Mouse (Mus musculus) lung, postnatal 0 days (tissue): ENCODE measurements around the gene Tbc1d13.

ENCODE experiments used
- CTCF ChIP-seq: IDR thresholded peaks from 2 replicates; pipeline ENCODE4 v1.5.1; 2016; ENCODE audit warnings: antibody characterized with exemption, mild to moderate bottlenecking
- EP300 ChIP-seq: IDR thresholded peaks from 2 replicates; pipeline ENCODE4 v1.6.1; 2016; ENCODE audit warnings: antibody characterized with exemption, mild to moderate bottlenecking, control low read depth

DNA sequence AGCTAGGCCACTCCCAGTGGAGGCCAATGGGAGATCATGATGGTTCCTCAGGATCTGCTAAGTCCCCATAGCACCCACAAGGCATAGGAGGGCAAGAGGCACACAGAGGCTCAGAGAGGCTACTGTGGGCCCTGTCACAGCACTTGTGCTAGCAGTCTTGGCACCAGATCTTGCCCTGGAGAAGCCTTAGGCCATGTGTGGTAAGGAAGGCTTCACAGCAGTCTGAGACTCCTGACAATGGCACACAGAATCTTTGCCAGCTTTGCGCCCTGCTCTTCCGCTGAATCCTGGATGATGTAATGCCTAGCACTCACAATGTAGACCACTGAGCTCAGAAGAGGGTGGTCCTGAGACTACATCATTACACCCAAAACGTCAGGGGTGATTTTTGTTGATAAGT, 61.1 kb downstream of the Tbc1d13 start:
- no peak for TF ChIP-seq CTCF
- no peak for TF ChIP-seq EP300
